11 mouse cellular contexts compared by ENCODE assay signal in genomic region chr9:76015971-76016370, GRCm38 (mm10). TPM values are rescaled to one million over a fixed set of nuclear protein-coding genes. Genes with fewer than 3 reads are reported as not detected.
DNase-seq lines count a peak whose midpoint lies in the region; ATAC-seq and TF ChIP-seq lines count a peak whose summit lies in the region.
"Had no signal": no experiment of that assay in that cellular context is flagged by ENCODE, and none has a peak within 500 bp of the region (broad histone marks: within the 10 kb centered on the region; RNA-seq: fewer than 3 reads in every experiment).

No protein-coding gene starts in this region.

- no peaks in the 10 kb centered on the region for H3K9me3 ChIP-seq in hindbrain, embryonic 12.5 days (replicated peaks)
- no peaks in the 10 kb centered on the region for H3K9me3 ChIP-seq in hindbrain, embryonic 10.5 days
- H3K9me3 ChIP-seq in midbrain, embryonic 13.5 days, result no peaks in the 10 kb centered on the region
- H3K9me3 ChIP-seq in midbrain, embryonic 11.5 days (ENCODE audit: control insufficient read depth, low read length), result no peaks in the 10 kb centered on the region
- H3K9me3 ChIP-seq in forebrain, postnatal 0 days (ENCODE audit: low read length), result no peaks in the 10 kb centered on the region
- H3K9me3 ChIP-seq in neural tube, embryonic 15.5 days (replicated peaks), result no peaks in the 10 kb centered on the region

- no peaks in the 10 kb centered on the region for H3K36me3 ChIP-seq in hindbrain, embryonic 12.5 days
- H3K36me3 ChIP-seq in hindbrain, embryonic 10.5 days, result no peaks in the 10 kb centered on the region
- H3K36me3 ChIP-seq in midbrain, embryonic 13.5 days, result no peaks in the 10 kb centered on the region
- H3K36me3 ChIP-seq in midbrain, embryonic 11.5 days (ENCODE audit: control insufficient read depth, insufficient read depth, low read length), result no peaks in the 10 kb centered on the region
- H3K36me3 ChIP-seq in forebrain, postnatal 0 days (ENCODE audit: insufficient read depth), result no peaks in the 10 kb centered on the region
- no peaks in the 10 kb centered on the region for H3K36me3 ChIP-seq in neural tube, embryonic 15.5 days

- H3K4me2 ChIP-seq in hindbrain, embryonic 12.5 days (replicated peaks), result peak overlapping the region; percentile 69
- peak overlapping the region; percentile 78 for H3K4me2 ChIP-seq in midbrain, embryonic 13.5 days (replicated peaks)
- no peak overlapping the region for H3K4me2 ChIP-seq in midbrain, embryonic 11.5 days
- no peak overlapping the region for H3K4me2 ChIP-seq in forebrain, postnatal 0 days (ENCODE audit: low read depth)
- peak overlapping the region; percentile 85 for H3K4me2 ChIP-seq in neural tube, embryonic 15.5 days

- no peak for DNase-seq in hindbrain, embryonic 10.5 days (ENCODE audit: low spot score)
- DNase-seq in midbrain, embryonic 11.5 days (ENCODE audit: low spot score, missing footprints), result no peak
- peak; percentile 55 for DNase-seq in forebrain, postnatal 0 days
- no peak for DNase-seq in left cerebral cortex, postnatal 10 days (ENCODE audit: extremely low spot score in 1 of 2, low spot score in 2 of 2)
- DNase-seq in right cerebral cortex, postnatal 4 days, result no peak
- DNase-seq: heart, postnatal 14 days; kidney, adult 11 months; spleen, adult 18-20 months had no signal

- no peak overlapping the region for H3K4me3 ChIP-seq in hindbrain, embryonic 12.5 days
- H3K4me3 ChIP-seq in hindbrain, embryonic 10.5 days, result no peak overlapping the region
- peak overlapping the region; percentile 61; the same call in 1 of the 2 replicates for H3K4me3 ChIP-seq in midbrain, embryonic 13.5 days (replicated peaks)
- H3K4me3 ChIP-seq in midbrain, embryonic 11.5 days (ENCODE audit: low read depth, low read length), result no peak overlapping the region
- H3K4me3 ChIP-seq in forebrain, postnatal 0 days (ENCODE audit: low read depth, low read length), result no peak overlapping the region
- no peak overlapping the region for H3K4me3 ChIP-seq in neural tube, embryonic 15.5 days (replicated peaks)

- intact Hi-C loops in left cerebral cortex, postnatal 10 days (cut with DNase I), result no loop called here

- peaks cover 9% of the 10 kb centered on the region; the same call in 1 of the 2 replicates for H3K4me1 ChIP-seq in hindbrain, embryonic 12.5 days
- H3K4me1 ChIP-seq in hindbrain, embryonic 10.5 days (replicated peaks), result peaks cover 12% of the 10 kb centered on the region
- peaks cover 22% of the 10 kb centered on the region for H3K4me1 ChIP-seq in midbrain, embryonic 13.5 days (replicated peaks)
- H3K4me1 ChIP-seq in midbrain, embryonic 11.5 days (ENCODE audit: control insufficient read depth, insufficient read depth, low read length), result no peaks in the 10 kb centered on the region
- H3K4me1 ChIP-seq in forebrain, postnatal 0 days (ENCODE audit: insufficient read depth), result no peaks in the 10 kb centered on the region; the same call in 1 of the 2 replicates
- peaks cover 16% of the 10 kb centered on the region for H3K4me1 ChIP-seq in neural tube, embryonic 15.5 days

- no peak for ATAC-seq in hindbrain, embryonic 12.5 days (ENCODE audit: low FRiP score)
- no peak for ATAC-seq in midbrain, embryonic 13.5 days
- ATAC-seq in midbrain, embryonic 11.5 days (ENCODE audit: low FRiP score), result no peak
- ATAC-seq in forebrain, postnatal 0 days, result no peak
- ATAC-seq in neural tube, embryonic 15.5 days (ENCODE audit: low FRiP score), result no peak

- no peak overlapping the region for H3K27ac ChIP-seq in hindbrain, embryonic 12.5 days
- H3K27ac ChIP-seq in hindbrain, embryonic 10.5 days, result no peak overlapping the region
- H3K27ac ChIP-seq in midbrain, embryonic 13.5 days, result no peak overlapping the region
- H3K27ac ChIP-seq in midbrain, embryonic 11.5 days (ENCODE audit: low read depth, low read length), result no peak overlapping the region
- no peak overlapping the region for H3K27ac ChIP-seq in forebrain, postnatal 0 days (ENCODE audit: low read depth, low read length)
- no peak overlapping the region for H3K27ac ChIP-seq in neural tube, embryonic 15.5 days (replicated peaks)

- H3K27me3 ChIP-seq in hindbrain, embryonic 12.5 days, result no peaks in the 10 kb centered on the region
- H3K27me3 ChIP-seq in hindbrain, embryonic 10.5 days (ENCODE audit: insufficient read depth, poor library complexity, severe bottlenecking), result no peaks in the 10 kb centered on the region
- no peaks in the 10 kb centered on the region for H3K27me3 ChIP-seq in midbrain, embryonic 13.5 days
- H3K27me3 ChIP-seq in midbrain, embryonic 11.5 days (ENCODE audit: control insufficient read depth, insufficient read depth, low read length), result no peaks in the 10 kb centered on the region
- H3K27me3 ChIP-seq in forebrain, postnatal 0 days (ENCODE audit: insufficient read depth, low read length), result no peaks in the 10 kb centered on the region
- H3K27me3 ChIP-seq in neural tube, embryonic 15.5 days (replicated peaks), result no peaks in the 10 kb centered on the region

- 96% methylated on average over 5 of the region's 5 CpGs for WGBS in hindbrain, embryonic 12.5 days
- WGBS in hindbrain, embryonic 10.5 days, result 94% methylated on average over 5 of the region's 5 CpGs
- 89% methylated on average over 5 of the region's 5 CpGs for WGBS in midbrain, embryonic 13.5 days
- WGBS in midbrain, embryonic 11.5 days, result 97% methylated on average over 5 of the region's 5 CpGs
- WGBS in forebrain, postnatal 0 days, result 46% methylated on average over 5 of the region's 5 CpGs
- WGBS in neural tube, embryonic 15.5 days, result 85% methylated on average over 5 of the region's 5 CpGs

- no peak for TF ChIP-seq CTCF in forebrain, postnatal 0 days (IDR thresholded peaks at IDR 0.05; ENCODE audit: low read depth)

- H3K9ac ChIP-seq in hindbrain, embryonic 12.5 days, result no peak overlapping the region
- H3K9ac ChIP-seq in midbrain, embryonic 13.5 days (replicated peaks), result no peak overlapping the region; the same call in 1 of the 2 replicates
- H3K9ac ChIP-seq in midbrain, embryonic 11.5 days (ENCODE audit: low read length), result no peak overlapping the region
- H3K9ac ChIP-seq in forebrain, postnatal 0 days, result no peak overlapping the region
- H3K9ac ChIP-seq in neural tube, embryonic 15.5 days (replicated peaks), result no peak overlapping the region

RNA-seq across cellular contexts. Expression of gene Hmgcll1, which starts 1.3 kb away (rescaled TPM):
- 17.2 and 18.3 TPM in 2 replicates for polyA plus RNA-seq in hindbrain, embryonic 12.5 days (2016; fragmentation: Nextera tagmentation; extraction: Ambion mirVana)
- 5.1 and 7.5 TPM in 2 replicates for polyA plus RNA-seq in hindbrain, embryonic 10.5 days (2016; fragmentation: Nextera tagmentation; extraction: Ambion mirVana)
- 21.6 and 22.6 TPM in 2 replicates for polyA plus RNA-seq in midbrain, embryonic 13.5 days (2015; fragmentation: Nextera tagmentation; extraction: Ambion mirVana)
- 13.9 and 14.3 TPM in 2 replicates for polyA plus RNA-seq in midbrain, embryonic 11.5 days (2014; fragmentation: Nextera tagmentation; extraction: Ambion mirVana)
- total RNA-seq in forebrain, postnatal 0 days (2014; rRNA removed), result 22.9 and 29.7 TPM in 2 replicates
- polyA plus RNA-seq in forebrain, postnatal 0 days (2015; fragmentation: Nextera tagmentation; extraction: Ambion mirVana), result 14.6 and 18.4 TPM in 2 replicates
- 21.5 and 21.9 TPM in 2 replicates for polyA plus RNA-seq in neural tube, embryonic 15.5 days (2015; fragmentation: Nextera tagmentation; extraction: Ambion mirVana)
- 10 to 100 TPM; 19.4 to 19.6 TPM for total RNA-seq in left cerebral cortex, postnatal 10 days (2021)

Comparison
In these comparisons a context has a peak if more than half of its experiments do, and no peak if none do; other contexts are left out.
1. H3K4me2 ChIP-seq: peak in hindbrain, embryonic 12.5 days (single experiment), midbrain, embryonic 13.5 days (single experiment) and neural tube, embryonic 15.5 days (single experiment); none in midbrain, embryonic 11.5 days (single experiment) and forebrain, postnatal 0 days (single experiment).